Mouse (Mus musculus) forebrain, embryonic 14.5 days (tissue): ENCODE results near the gene Frg2f1. TPM values are rescaled to one million over a fixed set of nuclear protein-coding genes. Genes with fewer than 3 reads are reported as not detected.

Experiments used
- ATAC-seq: fragments of 200-750 bp; cut with Nextera tagmentation; 2 replicates; pipeline ENCODE4 v1.8.0; 2017; ENCODE audit warnings: mild to moderate bottlenecking, moderate library complexity
- DNase-seq: peaks from one replicate; pipeline ENCODE4 v3.0.0-alpha.2; 2015; ENCODE audit warnings: low spot score
- H3K27ac ChIP-seq: fragments of 300-500 bp; sonication (generic); 2 replicates; pipeline ENCODE4 v1.5.1; 2014; ENCODE audit warnings: low read depth, mild to moderate bottlenecking, control low read depth, low read length, moderate library complexity
- H3K27me3 ChIP-seq: fragments of 300-500 bp; sonication (generic); replicated peaks from 2 replicates; pipeline ENCODE4 v1.6.1; 2014; ENCODE audit warnings: low read length, control low read depth, mixed read lengths; ENCODE audit not compliant: control insufficient read depth, insufficient read depth
- H3K36me3 ChIP-seq: fragments of 300-500 bp; sonication (generic); 2 replicates; pipeline ENCODE4 v1.6.1; 2014; ENCODE audit warnings: low read length, control low read depth; ENCODE audit not compliant: control insufficient read depth, insufficient read depth
- H3K4me1 ChIP-seq: fragments of 300-500 bp; sonication (generic); 2 replicates; pipeline ENCODE4 v1.6.1; 2014; ENCODE audit warnings: antibody characterized with exemption, low read length, control low read depth; ENCODE audit not compliant: control insufficient read depth, insufficient read depth
- H3K4me2 ChIP-seq: fragments of 300-500 bp; sonication (generic); 2 replicates; pipeline ENCODE4 v1.6.1; 2014; ENCODE audit warnings: mild to moderate bottlenecking, control low read depth, low read length
- H3K4me3 ChIP-seq: fragments of 300-500 bp; sonication (generic); 2 replicates; pipeline ENCODE4 v1.5.1; 2014; ENCODE audit warnings: low read depth, low read length, control low read depth
- H3K9ac ChIP-seq: fragments of 300-500 bp; sonication (generic); 2 replicates; pipeline ENCODE4 v1.6.1; 2014; ENCODE audit warnings: mild to moderate bottlenecking, low read length, control low read depth, moderate library complexity
- H3K9me3 ChIP-seq: fragments of 300-500 bp; sonication (generic); replicated peaks from 2 replicates; pipeline ENCODE4 v1.6.1; 2016; ENCODE audit warnings: low read length, control low read depth, mixed read lengths; ENCODE audit not compliant: control insufficient read depth
- WGBS: fragments of 180-500 bp; shearing (Covaris S2); extraction: QIAGEN DNeasy Blood & Tissue Kit; methylation state at CpG from one replicate; pipeline ENCODE4 v1.1.7; 2014; 5-methylcytosine and 5-hydroxymethylcytosine counted together
- polyA plus RNA-seq: library from polyadenylated mRNA; unstranded; fragments of >200 nt; fragmentation: Nextera tagmentation; extraction: Ambion mirVana; gene quantifications from 2 replicates; pipeline ENCODE4 v1.2.1, GENCODE M21; 2014

Frg2f1 gene
- 4.2 and 6.5 TPM in 2 replicates for polyA plus RNA-seq

DNA sequence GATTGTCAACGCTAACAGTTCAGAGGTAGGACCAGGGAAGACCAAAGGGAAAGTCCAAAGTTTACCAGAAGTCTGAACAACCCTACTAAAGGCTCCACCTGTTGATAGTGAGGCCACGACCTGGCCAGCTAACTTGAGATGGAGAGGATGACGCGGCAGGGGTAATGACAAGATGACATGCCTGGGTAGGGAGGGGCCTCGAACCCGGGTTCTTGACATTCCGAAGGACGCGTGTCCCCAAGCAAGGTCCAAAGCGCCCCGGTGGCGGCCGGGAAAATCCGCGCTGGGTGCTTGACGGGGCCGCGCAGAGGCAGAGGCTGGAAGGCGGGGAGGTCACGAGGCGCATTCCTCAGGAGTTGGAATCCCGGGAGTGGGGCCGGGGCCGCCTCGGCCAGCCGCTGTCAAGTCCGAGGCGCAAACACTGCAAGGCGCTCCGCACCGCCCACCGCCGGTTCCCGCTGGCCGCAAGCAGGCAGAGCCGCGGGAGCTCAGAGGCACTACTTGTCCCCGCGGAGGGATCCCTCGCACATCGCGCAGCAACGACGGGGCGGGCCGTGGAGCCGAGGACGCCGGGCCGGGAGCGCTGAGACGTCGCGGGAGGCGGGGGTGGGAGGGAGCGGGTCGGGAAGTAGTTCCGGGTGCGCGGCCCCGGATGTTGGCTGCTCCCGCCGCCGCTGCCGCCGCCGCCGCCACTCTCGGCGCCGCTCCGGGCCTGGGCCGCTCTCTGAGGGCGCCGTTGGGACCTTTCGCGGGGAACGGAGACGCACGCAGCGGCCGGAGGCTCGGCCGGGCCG lies at the start of gene Frg2f1:
Frg2f1 (minus strand) TSS at position 499 of the 794 bp plus-strand sequence.
- Histone ChIP-seq H3K27ac (peak within 1 kb of the TSS; percentile 96), H3K4me2 (peak within 1 kb of the TSS; percentile 77), H3K9ac (peak within 1 kb of the TSS; percentile 92), H3K27me3 (no peaks in the 10 kb centered on the region), H3K4me1 (peaks cover 12% of the 10 kb centered on the region), H3K36me3 (no peaks in the 10 kb centered on the region), H3K4me3 (peak within 1 kb of the TSS; percentile 74), H3K9me3 (no peaks in the 10 kb centered on the region)
- DNase-seq = peak; percentile 96
- ATAC-seq = peak; percentile 96
- WGBS = under 1% methylated on average over 72 of the region's 85 CpGs

DNA sequence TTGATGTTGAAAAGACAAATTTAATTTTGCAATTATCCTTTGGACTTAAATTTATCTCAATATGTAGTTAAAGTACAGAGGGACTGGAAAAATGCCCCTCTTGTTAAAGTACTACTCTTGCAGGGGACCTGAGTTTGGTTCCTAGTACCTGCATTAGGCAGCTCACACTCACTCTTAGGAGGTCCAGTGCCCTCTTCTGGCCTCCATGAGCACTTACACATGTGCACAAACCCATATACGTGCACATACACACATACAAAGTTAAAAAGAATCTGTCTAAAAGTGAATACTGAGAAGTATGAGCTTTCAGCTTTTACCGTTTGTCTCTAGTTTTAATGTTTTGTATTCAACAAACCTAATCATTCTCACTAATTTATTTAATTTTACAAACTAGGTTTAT lies 48.7 kb upstream of the Frg2f1 start:
- H3K4me3 ChIP-seq = no peak overlapping the region
- H3K36me3 ChIP-seq = peaks cover 7% of the 10 kb centered on the region; the same call in 1 of the 2 replicates
- H3K4me1 ChIP-seq = no peaks in the 10 kb centered on the region
- DNase-seq (no peak), ATAC-seq (no peak)
- no peak overlapping the region for H3K27ac ChIP-seq
- no peaks in the 10 kb centered on the region for H3K27me3 ChIP-seq
- no peak overlapping the region for H3K4me2 ChIP-seq
- no peak overlapping the region for H3K9ac ChIP-seq
- H3K9me3 ChIP-seq = no peaks in the 10 kb centered on the region
- WGBS = 93% methylated on average over 2 of the region's 2 CpGs

DNA sequence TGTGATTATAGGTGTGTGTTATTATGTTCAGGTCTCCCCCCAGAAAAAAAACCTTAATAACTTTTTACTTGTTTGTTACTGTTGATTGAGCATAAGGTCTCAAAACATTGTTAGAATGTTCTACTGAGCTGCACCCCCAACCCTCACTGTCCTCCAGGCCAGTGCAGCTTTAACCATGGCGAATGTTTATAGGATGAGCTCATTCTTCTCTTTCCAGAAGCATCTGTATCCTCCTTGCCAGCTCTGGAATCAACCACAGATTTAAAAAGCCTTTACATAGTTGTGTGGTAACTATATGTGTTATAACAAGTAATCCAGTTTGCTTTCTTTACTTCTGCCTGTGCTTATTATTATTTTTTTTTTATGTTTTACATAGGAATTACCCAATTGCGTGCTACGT lies 36.1 kb upstream of the Frg2f1 start:
- ATAC-seq (no peak), DNase-seq (no peak)
- no peak overlapping the region for H3K27ac ChIP-seq
- no peak overlapping the region for H3K4me3 ChIP-seq
- H3K9ac ChIP-seq = no peak overlapping the region
- H3K9me3 ChIP-seq = no peaks in the 10 kb centered on the region
- H3K36me3 ChIP-seq = peaks cover 13% of the 10 kb centered on the region; the same call in 1 of the 2 replicates
- no peaks in the 10 kb centered on the region for H3K4me1 ChIP-seq
- 96% methylated on average over 3 of the region's 3 CpGs for WGBS
- no peak overlapping the region for H3K4me2 ChIP-seq
- no peaks in the 10 kb centered on the region for H3K27me3 ChIP-seq

DNA sequence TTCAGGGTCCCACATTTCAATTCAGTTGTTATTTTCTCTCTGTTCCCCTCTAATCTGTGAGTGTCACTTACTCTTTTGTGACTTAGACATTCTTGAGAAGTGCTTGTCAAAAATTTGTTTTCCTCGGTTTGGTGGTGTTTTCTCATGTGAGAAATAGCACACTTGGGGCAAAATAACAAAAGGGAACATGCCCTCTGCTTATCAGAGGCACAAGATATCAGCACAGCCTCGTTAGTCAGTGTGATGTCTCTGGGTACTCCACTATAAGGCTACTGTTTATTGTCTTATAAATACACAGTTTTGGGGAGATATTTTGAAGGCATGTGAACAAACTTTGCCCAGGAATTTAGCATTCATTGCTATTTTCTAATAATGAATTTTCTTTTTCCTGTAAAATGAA lies 35.2 kb upstream of the Frg2f1 start:
- H3K4me1 ChIP-seq = no peaks in the 10 kb centered on the region
- ATAC-seq (no peak), DNase-seq (no peak)
- no peaks in the 10 kb centered on the region for H3K27me3 ChIP-seq
- H3K9me3 ChIP-seq = no peaks in the 10 kb centered on the region
- no peak overlapping the region for H3K4me2 ChIP-seq
- H3K9ac ChIP-seq = no peak overlapping the region
- H3K27ac ChIP-seq = no peak overlapping the region
- WGBS = 56% methylated on average over 2 of the region's 2 CpGs
- H3K36me3 ChIP-seq = peaks cover 13% of the 10 kb centered on the region; the same call in 1 of the 2 replicates
- H3K4me3 ChIP-seq = no peak overlapping the region

DNA sequence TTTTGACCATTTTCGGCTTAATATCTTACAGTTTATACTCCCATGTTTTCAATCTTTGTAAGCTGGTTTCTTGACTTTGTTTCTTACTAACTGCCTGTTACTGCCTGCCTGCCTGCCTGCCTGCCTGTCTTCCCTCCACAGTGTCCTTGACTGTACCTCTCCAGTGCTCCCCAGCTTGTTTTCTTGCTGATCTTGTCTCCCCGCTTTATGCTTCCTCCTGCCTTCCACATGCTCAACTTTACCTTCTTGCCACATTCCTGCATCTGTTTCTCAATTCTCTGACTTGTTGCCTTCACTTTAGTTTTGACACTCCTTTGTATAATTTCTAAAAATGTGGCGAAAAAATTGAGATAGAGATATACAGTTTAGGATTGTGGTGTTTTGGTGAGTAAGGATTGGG lies 33.4 kb upstream of the Frg2f1 start:
- H3K9me3 ChIP-seq = no peaks in the 10 kb centered on the region
- whole genome bisulfite sequencing = 87% methylated on average over 3 of the region's 3 CpGs
- no peak overlapping the region for H3K27ac ChIP-seq
- H3K4me3 ChIP-seq = no peak overlapping the region
- no peak for DNase-seq
- no peak overlapping the region for H3K4me2 ChIP-seq
- H3K36me3 ChIP-seq = peaks cover 13% of the 10 kb centered on the region; the same call in 1 of the 2 replicates
- no peaks in the 10 kb centered on the region for H3K27me3 ChIP-seq
- no peak overlapping the region for H3K9ac ChIP-seq
- H3K4me1 ChIP-seq = no peaks in the 10 kb centered on the region
- no peak for ATAC-seq

DNA sequence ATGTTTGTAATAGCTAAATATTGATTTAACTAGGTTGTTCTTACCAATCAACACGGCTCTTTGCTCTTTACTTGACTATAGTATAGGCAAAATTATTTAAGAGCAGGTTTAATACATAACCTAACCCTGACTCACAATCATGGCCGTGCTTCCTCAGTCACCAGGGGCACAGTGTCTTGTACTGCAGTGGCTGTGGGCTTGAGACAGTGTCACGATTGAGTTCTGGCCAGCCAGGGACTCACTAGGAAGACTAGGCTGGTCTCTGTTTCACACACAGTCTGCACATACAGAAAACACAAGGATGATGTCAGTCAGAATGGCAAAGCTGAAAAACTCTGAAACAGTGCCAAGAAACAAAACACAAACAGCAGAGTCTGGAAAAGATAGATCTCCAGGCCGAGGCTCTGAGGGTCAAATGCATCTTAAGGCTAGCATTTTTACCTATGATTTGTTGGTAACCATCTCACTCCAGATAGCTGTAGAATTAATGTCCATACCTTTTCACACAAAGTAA lies 27.1 kb upstream of the Frg2f1 start:
- no peak overlapping the region for H3K27ac ChIP-seq
- no peak overlapping the region for H3K4me3 ChIP-seq
- no peaks in the 10 kb centered on the region for H3K36me3 ChIP-seq
- no peak overlapping the region for H3K9ac ChIP-seq
- ATAC-seq = no peak
- H3K9me3 ChIP-seq = no peaks in the 10 kb centered on the region
- H3K4me1 ChIP-seq = no peaks in the 10 kb centered on the region
- no peaks in the 10 kb centered on the region for H3K27me3 ChIP-seq
- H3K4me2 ChIP-seq = no peak overlapping the region
- 70% methylated on average over 4 of the region's 4 CpGs for WGBS
- DNase-seq = peak; percentile 44

DNA sequence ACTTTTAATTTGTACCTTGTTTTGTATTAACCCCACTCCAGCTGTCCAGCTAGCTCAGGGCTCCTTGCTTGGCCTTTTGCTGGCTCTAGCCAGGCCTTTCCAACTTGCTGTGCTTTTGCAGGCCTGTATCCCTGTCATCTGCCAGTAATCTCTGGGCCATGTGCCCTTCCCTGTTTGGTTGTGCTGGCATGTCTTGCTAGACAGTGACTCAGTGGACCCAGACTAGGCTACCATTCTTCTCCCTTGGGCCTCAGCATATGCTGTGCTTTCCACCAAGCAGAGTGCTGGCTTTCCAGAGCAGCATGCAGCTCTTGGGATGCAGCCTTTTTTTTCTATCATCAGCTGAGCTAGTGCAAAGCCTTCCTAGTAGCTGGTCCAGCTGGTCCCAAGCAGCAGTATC lies 23.8 kb upstream of the Frg2f1 start:
- H3K27me3 ChIP-seq = no peaks in the 10 kb centered on the region
- no peak overlapping the region for H3K4me3 ChIP-seq
- no peaks in the 10 kb centered on the region for H3K4me1 ChIP-seq
- H3K27ac ChIP-seq = no peak overlapping the region
- ATAC-seq (no peak), DNase-seq (no peak)
- no peaks in the 10 kb centered on the region for H3K36me3 ChIP-seq
- no peak overlapping the region for H3K9ac ChIP-seq
- no peak overlapping the region for H3K4me2 ChIP-seq
- no peaks in the 10 kb centered on the region for H3K9me3 ChIP-seq

GRCm38 (mm10) chr4:119555466-119555865 lies 16.1 kb upstream of the Frg2f1 start:
- ATAC-seq (peak; percentile 23; the same call in 1 of the 2 replicates), DNase-seq (no peak)
- Histone ChIP-seq H3K4me2 (no peak overlapping the region), H3K27me3 (no peaks in the 10 kb centered on the region), H3K4me1 (peaks cover 4% of the 10 kb centered on the region; the same call in 1 of the 2 replicates), H3K27ac (no peak overlapping the region), H3K36me3 (no peaks in the 10 kb centered on the region), H3K4me3 (no peak overlapping the region), H3K9ac (no peak overlapping the region), H3K9me3 (no peaks in the 10 kb centered on the region)
- WGBS = 40% methylated on average over 2 of the region's 2 CpGs

DNA sequence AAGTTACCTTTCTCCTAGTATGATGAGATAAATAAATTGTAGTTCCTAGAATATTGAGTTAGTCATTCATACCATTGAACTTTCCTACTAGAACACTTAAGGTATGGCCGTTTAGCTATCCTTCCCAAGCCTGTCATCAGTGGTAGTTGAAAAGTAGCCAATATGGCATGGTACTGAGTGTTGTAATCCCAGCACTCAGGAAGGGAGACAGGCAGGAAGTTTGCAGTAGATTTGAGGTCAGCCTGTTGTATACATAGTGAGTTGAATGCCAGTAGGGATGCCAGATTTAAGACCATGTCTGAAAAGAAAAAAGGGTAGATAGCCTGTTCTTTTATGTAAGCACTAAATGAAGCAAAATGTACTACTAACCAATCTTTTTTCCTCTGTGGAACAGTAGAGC lies 11.5 kb upstream of the Frg2f1 start:
- 96% methylated on average over 1 of the region's 1 CpGs for WGBS

More for the DNA sequence above, 11.5 kb upstream of the Frg2f1 start:
- Histone ChIP-seq H3K27ac (no peak overlapping the region), H3K9ac (no peak overlapping the region), H3K27me3 (no peaks in the 10 kb centered on the region), H3K4me1 (peaks cover 2% of the 10 kb centered on the region; the same call in 1 of the 2 replicates), H3K4me3 (no peak overlapping the region), H3K4me2 (no peak overlapping the region), H3K36me3 (no peaks in the 10 kb centered on the region), H3K9me3 (no peaks in the 10 kb centered on the region)
- DNase-seq = no peak
- ATAC-seq = no peak
